9 mouse cellular contexts compared by ENCODE assay signal in the genomic region with DNA sequence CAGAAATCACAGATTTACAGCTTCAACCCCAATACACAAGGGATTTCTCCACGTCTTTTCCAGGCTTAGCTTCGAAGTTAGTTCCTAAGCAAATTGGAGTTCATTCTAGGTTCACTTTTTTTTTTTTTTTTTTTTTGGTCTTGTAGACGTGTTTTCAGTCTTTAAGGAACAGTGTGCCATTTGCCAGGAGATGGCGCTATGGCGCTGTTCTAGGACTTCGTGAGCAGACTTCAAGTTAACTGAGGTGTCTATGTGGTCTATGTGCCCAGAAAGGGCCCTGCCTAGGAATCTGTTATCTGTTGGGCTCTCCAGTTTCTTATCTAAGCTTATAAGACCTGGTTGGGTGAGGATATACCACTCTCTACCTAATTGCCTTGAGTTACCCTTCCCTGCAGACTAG. TPM values are rescaled to one million over a fixed set of nuclear protein-coding genes. Genes with fewer than 3 reads are reported as not detected.
DNase-seq lines count a peak whose midpoint lies in the region; ATAC-seq and TF ChIP-seq lines count a peak whose summit lies in the region.
"Had no signal": no experiment of that assay in that cellular context is flagged by ENCODE, and none has a peak within 500 bp of the region (broad histone marks: within the 10 kb centered on the region; RNA-seq: fewer than 3 reads in every experiment).

No protein-coding gene starts in this region.

- TF ChIP-seq EP300 in ES-Bruce4 (IDR thresholded peaks at IDR 0.05; ENCODE audit: insufficient read depth, low read depth, low read length): no peak

- H3K27me3 ChIP-seq in hindbrain, embryonic 11.5 days (ENCODE audit: control insufficient read depth, insufficient read depth, low read length): peaks cover 5% of the 10 kb centered on the region; the same call in 1 of the 2 replicates
- H3K27me3 ChIP-seq in hindbrain, embryonic 12.5 days: peaks cover 44% of the 10 kb centered on the region
- H3K27me3 ChIP-seq in ES-Bruce4 (ENCODE audit: control insufficient read depth, insufficient read depth, low read length, poor library complexity, severe bottlenecking): no peaks in the 10 kb centered on the region

- no peak for ATAC-seq in hindbrain, embryonic 11.5 days (ENCODE audit: low FRiP score)
- no peak for ATAC-seq in hindbrain, embryonic 12.5 days (ENCODE audit: low FRiP score)
- peak; percentile 86 for ATAC-seq in frontal cortex, adult (ENCODE audit: low TSS enrichment)

- H3K4me3 ChIP-seq in hindbrain, embryonic 11.5 days (ENCODE audit: low read depth, low read length): no peak overlapping the region
- no peak overlapping the region for H3K4me3 ChIP-seq in hindbrain, embryonic 12.5 days
- H3K4me3 ChIP-seq in ES-Bruce4 (ENCODE audit: low read depth, low read length): no peak overlapping the region
- H3K4me3 ChIP-seq: neural tube, embryonic 12.5 days had no signal

- no peak overlapping the region for H3K9ac ChIP-seq in hindbrain, embryonic 11.5 days (ENCODE audit: low read depth, low read length)
- H3K9ac ChIP-seq in hindbrain, embryonic 12.5 days: no peak overlapping the region
- no peak overlapping the region for H3K9ac ChIP-seq in ES-Bruce4 (ENCODE audit: low read depth, poor library complexity, severe bottlenecking)
- H3K9ac ChIP-seq: neural tube, embryonic 12.5 days had no signal

- peak; percentile 86 for DNase-seq in hindbrain, embryonic 11.5 days (ENCODE audit: low spot score)
- DNase-seq in adrenal gland, postnatal 25 days: peak; percentile 77
- peak; percentile 68 for DNase-seq in layer of hippocampus, adult 9-11 months
- DNase-seq in mesoderm, embryonic 11.5 days (ENCODE audit: low read depth, low spot score): peak; percentile 89
- peak; percentile 68 for DNase-seq in thymus, postnatal 25 days

- H3K4me1 ChIP-seq in hindbrain, embryonic 11.5 days (replicated peaks; ENCODE audit: control insufficient read depth, insufficient read depth, low read length): no peaks in the 10 kb centered on the region
- no peaks in the 10 kb centered on the region for H3K4me1 ChIP-seq in hindbrain, embryonic 12.5 days
- H3K4me1 ChIP-seq in ES-Bruce4 (ENCODE audit: control insufficient read depth, insufficient read depth, low read length): no peaks in the 10 kb centered on the region
- H3K4me1 ChIP-seq: neural tube, embryonic 12.5 days had no signal

- no peaks in the 10 kb centered on the region for H3K9me3 ChIP-seq in hindbrain, embryonic 11.5 days (ENCODE audit: control insufficient read depth, low read length)
- no peaks in the 10 kb centered on the region for H3K9me3 ChIP-seq in hindbrain, embryonic 12.5 days (replicated peaks)
- no peaks in the 10 kb centered on the region for H3K9me3 ChIP-seq in ES-Bruce4 (replicated peaks; ENCODE audit: control insufficient read depth, insufficient read depth, low read length, poor library complexity, severe bottlenecking)
- H3K9me3 ChIP-seq: neural tube, embryonic 12.5 days had no signal

- TF ChIP-seq CTCF in ES-Bruce4 (IDR thresholded peaks at IDR 0.05; ENCODE audit: low read depth, low read length): peak; percentile 48

- H3K36me3 ChIP-seq in hindbrain, embryonic 11.5 days (ENCODE audit: control insufficient read depth, insufficient read depth, low read length): no peaks in the 10 kb centered on the region
- no peaks in the 10 kb centered on the region for H3K36me3 ChIP-seq in hindbrain, embryonic 12.5 days
- no peaks in the 10 kb centered on the region for H3K36me3 ChIP-seq in ES-Bruce4 (ENCODE audit: control insufficient read depth, insufficient read depth, low read length, poor library complexity, severe bottlenecking)
- H3K36me3 ChIP-seq: neural tube, embryonic 12.5 days had no signal

- TF ChIP-seq POLR2A in ES-Bruce4 (IDR thresholded peaks at IDR 0.05; ENCODE audit: insufficient read depth, low read length): no peak

- no peak overlapping the region for H3K4me2 ChIP-seq in hindbrain, embryonic 11.5 days (replicated peaks; ENCODE audit: low read depth, low read length)
- H3K4me2 ChIP-seq in hindbrain, embryonic 12.5 days (replicated peaks): no peak overlapping the region
- H3K4me2 ChIP-seq: neural tube, embryonic 12.5 days had no signal

- WGBS in hindbrain, embryonic 11.5 days: 4% methylated on average over 6 of the region's 6 CpGs
- 2% methylated on average over 6 of the region's 6 CpGs for WGBS in hindbrain, embryonic 12.5 days

- H3K27ac ChIP-seq in hindbrain, embryonic 11.5 days (ENCODE audit: low read depth, low read length): no peak overlapping the region
- no peak overlapping the region for H3K27ac ChIP-seq in hindbrain, embryonic 12.5 days
- no peak overlapping the region for H3K27ac ChIP-seq in ES-Bruce4 (ENCODE audit: insufficient read depth, low read length)
- H3K27ac ChIP-seq: neural tube, embryonic 12.5 days had no signal

RNA-seq across cellular contexts. Expression of a gene that starts 8.6 kb away (rescaled TPM):
- 6.7 and 10.0 TPM in 2 replicates for polyA plus RNA-seq in hindbrain, embryonic 11.5 days (2014; fragmentation: Nextera tagmentation; extraction: Ambion mirVana)
- 9.6 and 11.4 TPM in 2 replicates for polyA plus RNA-seq in hindbrain, embryonic 12.5 days (2016; fragmentation: Nextera tagmentation; extraction: Ambion mirVana)
- polyA plus RNA-seq in ES-Bruce4 (2011; ENCODE audit: insufficient read depth, insufficient read length, low read depth, missing spikeins): 5.0 and 5.6 TPM in 2 replicates
- total RNA-seq in adrenal gland, postnatal 25 days (2021): 1.8 and 2.5 TPM in 2 replicates

RNA-seq across cellular contexts. Expression of a gene that starts 14.1 kb away (rescaled TPM):
- 0.22 TPM in 1 of 2 replicates, not detected in the other for polyA plus RNA-seq in hindbrain, embryonic 11.5 days (2014; fragmentation: Nextera tagmentation; extraction: Ambion mirVana)
- 0.21 and 0.38 TPM in 2 replicates for polyA plus RNA-seq in hindbrain, embryonic 12.5 days (2016; fragmentation: Nextera tagmentation; extraction: Ambion mirVana)
- 0.21 and 0.23 TPM in 2 replicates for polyA plus RNA-seq in ES-Bruce4 (2011; ENCODE audit: insufficient read depth, insufficient read length, low read depth, missing spikeins)
- not detected in 2 replicates for total RNA-seq in adrenal gland, postnatal 25 days (2021)

RNA-seq across cellular contexts. Expression of a gene that starts 28.2 kb away (rescaled TPM):
- polyA plus RNA-seq in hindbrain, embryonic 11.5 days (2014; fragmentation: Nextera tagmentation; extraction: Ambion mirVana): 1.6 and 2.0 TPM in 2 replicates
- 1.2 and 2.3 TPM in 2 replicates for polyA plus RNA-seq in hindbrain, embryonic 12.5 days (2016; fragmentation: Nextera tagmentation; extraction: Ambion mirVana)
- polyA plus RNA-seq in ES-Bruce4 (2011; ENCODE audit: insufficient read depth, insufficient read length, low read depth, missing spikeins): 0.79 and 0.81 TPM in 2 replicates
- total RNA-seq in adrenal gland, postnatal 25 days (2021): 0.27 TPM in 1 of 2 replicates, not detected in the other

RNA-seq across cellular contexts. Expression of a gene that starts 49.7 kb away (rescaled TPM):
- polyA plus RNA-seq in hindbrain, embryonic 11.5 days (2014; fragmentation: Nextera tagmentation; extraction: Ambion mirVana): 6.4 TPM in 2 replicates
- 3.2 and 4.6 TPM in 2 replicates for polyA plus RNA-seq in hindbrain, embryonic 12.5 days (2016; fragmentation: Nextera tagmentation; extraction: Ambion mirVana)
- 1.9 and 2.5 TPM in 2 replicates for polyA plus RNA-seq in ES-Bruce4 (2011; ENCODE audit: insufficient read depth, insufficient read length, low read depth, missing spikeins)
- 15.5 and 16.1 TPM in 2 replicates for total RNA-seq in adrenal gland, postnatal 25 days (2021)
